Mouse (Mus musculus): ENCODE data around the gene Rfx7.

Rfx7 gene

GRCm38 (mm10) chr9:72531996-72532380 lies at the start of gene Rfx7:
Gene Rfx7 (plus strand): TSS chr9:72532240.
- peak; percentile 90 for DNase-seq

GRCm38 (mm10) chr9:72488523-72488922 lies 43.5 kb upstream of the Rfx7 start:
- DNase-seq = no peak

- DNase-seq = no peak
Observed at GRCm38 (mm10) chr9:72489131-72489530, 42.9 kb upstream of the Rfx7 start.

- DNase-seq = peak; percentile 94
Observed at GRCm38 (mm10) chr9:72491559-72492193, 40.4 kb upstream of the Rfx7 start.

GRCm38 (mm10) chr9:72492194-72492565 lies 39.9 kb upstream of the Rfx7 start, which contains the start of gene Tex9:
Gene Tex9 (minus strand): TSS chr9:72492212.
- DNase-seq = no peak

- no peak for DNase-seq
Observed at GRCm38 (mm10) chr9:72493465-72493864, 38.6 kb upstream of the Rfx7 start.

- no peak for DNase-seq
Observed at GRCm38 (mm10) chr9:72493984-72494685, 37.9 kb upstream of the Rfx7 start.

GRCm38 (mm10) chr9:72496691-72497090 lies 35.3 kb upstream of the Rfx7 start:
- no peak for DNase-seq

- DNase-seq = no peak
Observed at GRCm38 (mm10) chr9:72497171-72497570, 34.9 kb upstream of the Rfx7 start.

- no peak for DNase-seq
Observed at GRCm38 (mm10) chr9:72512229-72512981, 19.6 kb upstream of the Rfx7 start.

GRCm38 (mm10) chr9:72515366-72515765 lies 16.7 kb upstream of the Rfx7 start:
- DNase-seq = no peak

- no peak for DNase-seq
Observed at GRCm38 (mm10) chr9:72519246-72519645, 12.8 kb upstream of the Rfx7 start.

GRCm38 (mm10) chr9:72520849-72521248 lies 11.2 kb upstream of the Rfx7 start:
- no peak for DNase-seq

- DNase-seq = no peak
Observed at GRCm38 (mm10) chr9:72526091-72526490, 5.9 kb upstream of the Rfx7 start.

- peak; percentile 90 for DNase-seq
Observed at GRCm38 (mm10) chr9:72530237-72530636, 1.8 kb upstream of the Rfx7 start.

- peak; percentile 67 for DNase-seq
Observed at GRCm38 (mm10) chr9:72530824-72531223, 1.2 kb upstream of the Rfx7 start.

GRCm38 (mm10) chr9:72531291-72531995 lies 597 bp upstream of the Rfx7 start:
- peak; percentile 86 for DNase-seq

- DNase-seq = peak; percentile 64
Observed at GRCm38 (mm10) chr9:72532381-72533088, 495 bp downstream of the Rfx7 start.

- no peak for DNase-seq
Observed at GRCm38 (mm10) chr9:72533089-72533415, 1.0 kb downstream of the Rfx7 start.

GRCm38 (mm10) chr9:72534985-72535384 lies 2.9 kb downstream of the Rfx7 start:
- DNase-seq = no peak

GRCm38 (mm10) chr9:72535394-72535793 lies 3.4 kb downstream of the Rfx7 start:
- DNase-seq = no peak

- peak; percentile 12 for DNase-seq
Observed at GRCm38 (mm10) chr9:72537086-72537485, 5.0 kb downstream of the Rfx7 start.

GRCm38 (mm10) chr9:72543590-72543989 lies 11.6 kb downstream of the Rfx7 start:
- no peak for DNase-seq

Measured in kidney, postnatal 14 days (tissue).